Comparison of ENCODE assay signal across 25 mouse cellular contexts in genomic region chr16:20076675-20077074, GRCm38 (mm10). TPM values are rescaled to one million over a fixed set of nuclear protein-coding genes. Genes with fewer than 3 reads are reported as not detected.
A peak's percentile ranks its signal among the peaks of the same experiment; 100 is the strongest.
DNase-seq lines count a peak whose midpoint lies in the region; ATAC-seq and TF ChIP-seq lines count a peak whose summit lies in the region.
"Had no signal": no experiment of that assay in that cellular context is flagged by ENCODE, and none has a peak within 500 bp of the region (broad histone marks: within the 10 kb centered on the region; RNA-seq: fewer than 3 reads in every experiment).

No protein-coding gene starts in this region.

- H3K4me1 ChIP-seq in hindbrain, embryonic 14.5 days (replicated peaks; ENCODE audit: control insufficient read depth, insufficient read depth, low read length) = no peaks in the 10 kb centered on the region
- H3K4me1 ChIP-seq in hindbrain, embryonic 16.5 days (ENCODE audit: control insufficient read depth, insufficient read depth, low read depth, low read length) = no peaks in the 10 kb centered on the region
- H3K4me1 ChIP-seq in spleen, adult 2 months (ENCODE audit: control insufficient read depth, insufficient read depth, insufficient read length) = peaks cover 11% of the 10 kb centered on the region
- H3K4me1 ChIP-seq in CH12.LX (ENCODE audit: control insufficient read depth in 1 of 2, insufficient read depth in 2 of 2) = peaks cover 5 to 43% of the 10 kb centered on the region in 2 experiments; a peak in 3 of 4 replicates
- no peaks in the 10 kb centered on the region for H3K4me1 ChIP-seq in midbrain, embryonic 16.5 days (ENCODE audit: control insufficient read depth, insufficient read depth, low read length)
- H3K4me1 ChIP-seq: hindbrain, embryonic 10.5 days; hindbrain, embryonic 13.5 days had no signal

- no peak overlapping the region for H3K4me2 ChIP-seq in hindbrain, embryonic 14.5 days (replicated peaks)
- H3K4me2 ChIP-seq in hindbrain, embryonic 16.5 days (ENCODE audit: low read length) = no peak overlapping the region
- H3K4me2 ChIP-seq in CH12.LX (ENCODE audit: insufficient read depth, low read depth, poor library complexity, severe bottlenecking) = peak overlapping the region; percentile 3
- no peak overlapping the region for H3K4me2 ChIP-seq in midbrain, embryonic 16.5 days (ENCODE audit: low read length)
- H3K4me2 ChIP-seq: heart, embryonic 11.5 days; hindbrain, embryonic 13.5 days had no signal

- peak; percentile 97 for TF ChIP-seq EP300 in CH12.LX (IDR thresholded peaks at IDR 0.05; ENCODE audit: low read length)

- no peak for TF ChIP-seq POLR2A in spleen, adult 2 months (IDR thresholded peaks at IDR 0.05; ENCODE audit: low read depth, low read length)
- no peak for TF ChIP-seq POLR2A in CH12.LX (IDR thresholded peaks at IDR 0.05; ENCODE audit: low read depth, low read length)

- dilution Hi-C loops in CH12.LX (cut with MboI; ENCODE audit: extremely low pct_ligation_motif_present, extremely low pct_unique_long_range_greater_than_20kb, low sequenced_read_pairs) = no loop called here

- TF ChIP-seq RAD21 in CH12.LX (IDR thresholded peaks at IDR 0.05; ENCODE audit: low read depth, low read length) = no peak; the same call in none of the 2 replicates

- H3K9ac ChIP-seq in hindbrain, embryonic 14.5 days = no peak overlapping the region
- no peak overlapping the region for H3K9ac ChIP-seq in hindbrain, embryonic 16.5 days (ENCODE audit: low read depth, low read length)
- no peak overlapping the region for H3K9ac ChIP-seq in CH12.LX (ENCODE audit: insufficient read depth, low read depth)
- no peak overlapping the region for H3K9ac ChIP-seq in midbrain, embryonic 16.5 days (ENCODE audit: low read depth, low read length)
- H3K9ac ChIP-seq: forebrain, postnatal 0 days; hindbrain, embryonic 13.5 days had no signal

- peak; percentile 19 for DNase-seq in hindbrain, embryonic 14.5 days (ENCODE audit: low spot score)
- peak in 1 of 2 experiments; percentile 39 for DNase-seq in spleen, adult 2 months (ENCODE audit: low read depth in 1 of 2, low spot score in 2 of 2)
- no peak for DNase-seq in spleen, adult 12 weeks (ENCODE audit: low spot score)
- DNase-seq in CH12.LX (ENCODE audit: extremely low read depth) = peak; percentile 87
- DNase-seq in spleen, postnatal 36 days (ENCODE audit: low spot score in 2 of 2) = peak; percentile 68 to 75
- DNase-seq: adrenal gland, adult 8-10 months; adrenal gland, postnatal 25 days; cerebellum, adult 11-12 months; cerebellum, adult 8-10 months; cerebellum, postnatal 10 days; cerebellum, postnatal 36 days; forebrain, postnatal 0 days; gastrocnemius, adult 2 months; gastrocnemius, postnatal 14 days; heart, adult 11 months; heart, postnatal 36 days had no signal

- no peak for TF ChIP-seq CTCF in spleen, adult 2 months (IDR thresholded peaks at IDR 0.05; ENCODE audit: extremely low read depth, insufficient read depth, insufficient read length, insufficient replicate concordance)
- no peak for TF ChIP-seq CTCF in CH12.LX (conservative IDR thresholded peaks at IDR 0.05 in 1 of 2, IDR thresholded peaks at IDR 0.05 in 1 of 2; ENCODE audit: low read depth in 2 of 2, low read length in 2 of 2)

- H3K27me3 ChIP-seq in hindbrain, embryonic 14.5 days (ENCODE audit: control insufficient read depth, insufficient read depth, low read length) = no peaks in the 10 kb centered on the region
- H3K27me3 ChIP-seq in hindbrain, embryonic 16.5 days (replicated peaks; ENCODE audit: control insufficient read depth, insufficient read depth, low read length) = no peaks in the 10 kb centered on the region
- H3K27me3 ChIP-seq in spleen, adult 2 months (ENCODE audit: control insufficient read depth, insufficient read depth, low read length) = no peaks in the 10 kb centered on the region
- H3K27me3 ChIP-seq in CH12.LX (replicated peaks) = no peaks in the 10 kb centered on the region
- no peaks in the 10 kb centered on the region for H3K27me3 ChIP-seq in midbrain, embryonic 16.5 days (ENCODE audit: control insufficient read depth, insufficient read depth, low read depth, low read length)
- H3K27me3 ChIP-seq: hindbrain, embryonic 13.5 days had no signal

- no peak for ATAC-seq in hindbrain, embryonic 14.5 days (ENCODE audit: low FRiP score)
- ATAC-seq in hindbrain, embryonic 16.5 days = no peak
- no peak for ATAC-seq in midbrain, embryonic 16.5 days
- no peak for ATAC-seq in erythroblast, adult 5-6 weeks (replicated peaks; ENCODE audit: low FRiP score, poor library complexity, severe bottlenecking)
- ATAC-seq: activated CD4-positive, CD25-positive, alpha-beta regulatory T cell, adult 4 months; CD4-positive, CD25-positive, alpha-beta regulatory T cell, adult 4 months; forebrain, embryonic 14.5 days; forebrain, postnatal 0 days had no signal

- H3K27ac ChIP-seq in hindbrain, embryonic 14.5 days = no peak overlapping the region
- no peak overlapping the region for H3K27ac ChIP-seq in hindbrain, embryonic 16.5 days (ENCODE audit: low read depth, low read length)
- peak overlapping the region; percentile 69 for H3K27ac ChIP-seq in spleen, adult 2 months (ENCODE audit: insufficient read depth, low read length)
- H3K27ac ChIP-seq in CH12.LX (ENCODE audit: insufficient read depth, low read depth) = no peak overlapping the region
- no peak overlapping the region for H3K27ac ChIP-seq in midbrain, embryonic 16.5 days (ENCODE audit: low read length)
- H3K27ac ChIP-seq: gastrocnemius, adult 2 months; hindbrain, embryonic 10.5 days; hindbrain, embryonic 13.5 days had no signal

- in situ Hi-C loops in CH12.LX (cut with MboI; ENCODE audit: low pct_ligation_motif_present, low pct_unique_long_range_greater_than_20kb, low sequenced_read_pairs) = loop anchor here (25.0 kb wide), 1 partner anchor 339 kb away; no protein-coding TSS in a partner anchor

- no peaks in the 10 kb centered on the region for H3K36me3 ChIP-seq in hindbrain, embryonic 14.5 days (replicated peaks; ENCODE audit: control insufficient read depth, insufficient read depth)
- H3K36me3 ChIP-seq in hindbrain, embryonic 16.5 days (ENCODE audit: control insufficient read depth, insufficient read depth, low read length) = no peaks in the 10 kb centered on the region
- no peaks in the 10 kb centered on the region for H3K36me3 ChIP-seq in spleen, adult 2 months (ENCODE audit: control insufficient read depth, insufficient read depth, low read length)
- H3K36me3 ChIP-seq in CH12.LX (replicated peaks in 1 of 2; ENCODE audit: control insufficient read depth in 1 of 2, insufficient read depth in 1 of 2, low read length in 1 of 2) = no peaks in the 10 kb centered on the region
- no peaks in the 10 kb centered on the region for H3K36me3 ChIP-seq in midbrain, embryonic 16.5 days (ENCODE audit: control insufficient read depth, insufficient read depth, low read length)
- H3K36me3 ChIP-seq: hindbrain, embryonic 10.5 days; hindbrain, embryonic 13.5 days had no signal

- H3K79me2 ChIP-seq in CH12.LX (replicated peaks; ENCODE audit: control insufficient read depth, extremely low read depth, insufficient read depth, poor library complexity, severe bottlenecking) = no peaks in the 10 kb centered on the region

- H3K4me3 ChIP-seq in hindbrain, embryonic 14.5 days (replicated peaks; ENCODE audit: low read length) = no peak overlapping the region
- H3K4me3 ChIP-seq in hindbrain, embryonic 16.5 days (ENCODE audit: low read length) = no peak overlapping the region
- H3K4me3 ChIP-seq in spleen, adult 2 months (ENCODE audit: extremely low read depth, insufficient read depth, insufficient read length) = no peak overlapping the region
- no peak overlapping the region for H3K4me3 ChIP-seq in CH12.LX (replicated peaks in 1 of 3; ENCODE audit: low read depth in 2 of 3, low read length in 2 of 3, poor library complexity in 1 of 3)
- H3K4me3 ChIP-seq in midbrain, embryonic 16.5 days (ENCODE audit: low read depth, low read length) = no peak overlapping the region
- H3K4me3 ChIP-seq: gastrocnemius, adult 2 months; hindbrain, embryonic 10.5 days; hindbrain, embryonic 13.5 days had no signal

- H3K9me3 ChIP-seq in hindbrain, embryonic 14.5 days (ENCODE audit: control insufficient read depth, low read length) = no peaks in the 10 kb centered on the region
- H3K9me3 ChIP-seq in hindbrain, embryonic 16.5 days (ENCODE audit: control insufficient read depth, low read length) = no peaks in the 10 kb centered on the region
- H3K9me3 ChIP-seq in CH12.LX (replicated peaks; ENCODE audit: low read length) = no peaks in the 10 kb centered on the region
- H3K9me3 ChIP-seq in midbrain, embryonic 16.5 days (replicated peaks; ENCODE audit: control insufficient read depth, low read length, poor library complexity, severe bottlenecking) = no peaks in the 10 kb centered on the region
- H3K9me3 ChIP-seq: hindbrain, embryonic 10.5 days; hindbrain, embryonic 13.5 days had no signal

- 65% methylated on average over 1 of the region's 1 CpGs for WGBS in hindbrain, embryonic 14.5 days
- WGBS in hindbrain, embryonic 16.5 days = 72% methylated on average over 1 of the region's 1 CpGs
- WGBS in spleen, adult 2 months = 30% methylated on average over 1 of the region's 1 CpGs
- WGBS in midbrain, embryonic 16.5 days = 78% methylated on average over 1 of the region's 1 CpGs

TF ChIP-seq in CH12.LX, 34 proteins besides CTCF, POLR2A, EP300 and RAD21 (continues in another document):
- TF ChIP-seq CHD2 (IDR thresholded peaks at IDR 0.05; ENCODE audit: low read length) (peak; percentile 25; the same call in 1 of the 2 replicates), IRF4 (IDR thresholded peaks at IDR 0.05; ENCODE audit: low read depth, low read length) (peak; percentile 91), BHLHE40 (IDR thresholded peaks at IDR 0.05; ENCODE audit: low read depth, low read length) (peak; percentile 81), MAFK (IDR thresholded peaks at IDR 0.05; ENCODE audit: insufficient replicate concordance, low read length) (peak; percentile 87), MYC (IDR thresholded peaks at IDR 0.05; ENCODE audit: low read depth, low read length) (peak; percentile 74), SIN3A (IDR thresholded peaks at IDR 0.05; ENCODE audit: low read length) (peak; percentile 33; the same call in 1 of the 2 replicates), MAX (IDR thresholded peaks at IDR 0.05; ENCODE audit: low read length) (peak; percentile 37), MAZ (IDR thresholded peaks at IDR 0.05; ENCODE audit: low read depth, low read length) (0 out of 2 replicates have a peak, but pooled peaks have one; percentile 25), RCOR1 (conservative IDR thresholded peaks at IDR 0.05; ENCODE audit: low read depth, low read length) (peak; percentile 85)

RNA-seq across cellular contexts. Expression of gene Klhl24, which starts 20.7 kb away (rescaled TPM):
- 48.0 and 52.3 TPM in 2 replicates for polyA plus RNA-seq in hindbrain, embryonic 14.5 days (2014; fragmentation: Nextera tagmentation; extraction: Ambion mirVana)
- polyA plus RNA-seq in hindbrain, embryonic 16.5 days (2015; fragmentation: Nextera tagmentation; extraction: Ambion mirVana) = 35.8 and 39.5 TPM in 2 replicates
- polyA plus RNA-seq in spleen, adult 2 months (2012; rRNA removed) = 12.1 and 15.1 TPM in 2 replicates
- total RNA-seq in CH12.LX (2012; rRNA removed) = 8.1 and 19.6 TPM in 2 replicates
- 31.1 and 33.5 TPM in 2 replicates for total RNA-seq in CH12.LX (2014; rRNA removed)
- polyA plus RNA-seq in CH12.LX (2012; ENCODE audit: insufficient read length, low read depth) = 14.9 and 15.9 TPM in 2 replicates
- 48.3 and 55.1 TPM in 2 replicates for polyA plus RNA-seq in midbrain, embryonic 16.5 days (2015; fragmentation: Nextera tagmentation; extraction: Ambion mirVana)
- 52.1 and 62.5 TPM in 2 replicates for total RNA-seq in erythroblast, adult 5-6 weeks (2015; ENCODE audit: low replicate concordance)
- 39.6 and 44.5 TPM in 2 replicates for total RNA-seq in erythroblast, adult 5-6 weeks (2017; ENCODE audit: low replicate concordance)
